Mouse (Mus musculus): Measurements from ENCODE around the gene Cd46. TPM values are rescaled to one million over a fixed set of nuclear protein-coding genes. Genes with fewer than 3 reads are reported as not detected.

Gene Cd46
- total RNA-seq, 2 experiments from 2014 or later: 0.33 to 1.9 TPM

Other genes with a start within 250 kb of the Cd46 start
- 177 and 202 TPM in 2 replicates for gene Cd34, start 153.4 kb downstream of the Cd46 start, total RNA-seq (2015)
- gene Cd34, start 153.4 kb downstream of the Cd46 start, total RNA-seq (2017): 240 and 266 TPM in 2 replicates
- 120 and 134 TPM in 2 replicates for gene Cr1l, start 39.3 kb upstream of the Cd46 start, total RNA-seq (2015)
- 101 and 119 TPM in 2 replicates for gene Cr1l, start 39.3 kb upstream of the Cd46 start, total RNA-seq (2017)
- not detected in 2 replicates for gene Cr2, start 84.5 kb upstream of the Cd46 start, total RNA-seq (2015)
- not detected in 2 replicates for gene Cr2, start 84.5 kb upstream of the Cd46 start, total RNA-seq (2017)